Mouse (Mus musculus) cerebellum, adult 2 months (tissue): ENCODE results near the gene Cacna2d2. TPM values are rescaled to one million over a fixed set of nuclear protein-coding genes. Genes with fewer than 3 reads are reported as not detected.

Source experiments
- DNase-seq, 2 experiments: peaks; one replicate each; pipeline ENCODE4 v3.0.0; 2021
- H3K27ac ChIP-seq: fragments of 200-500 bp; 2 replicates; pipeline ENCODE4 v1.5.1; 2012; ENCODE audit warnings: low read length, control low read depth, inconsistent platforms; ENCODE audit not compliant: insufficient read depth
- H3K27me3 ChIP-seq: fragments of 200-500 bp; 2 replicates; pipeline ENCODE4 v1.6.1; 2012; ENCODE audit warnings: inconsistent platforms, mild to moderate bottlenecking, low read length, moderate library complexity; ENCODE audit not compliant: control insufficient read depth, insufficient read depth
- H3K4me1 ChIP-seq: fragments of 200-500 bp; 2 replicates; pipeline ENCODE4 v1.6.1; 2011; ENCODE audit warnings: low read length; ENCODE audit not compliant: control insufficient read depth, insufficient read depth
- H3K4me3 ChIP-seq: fragments of 200-500 bp; replicated peaks from 2 replicates; pipeline ENCODE3; 2011; ENCODE audit warnings: mild to moderate bottlenecking, low read depth, low read length, control low read depth; ENCODE audit not compliant: insufficient read depth
- CTCF ChIP-seq: fragments of 200-500 bp; IDR thresholded peaks from 2 replicates; pipeline ENCODE4 v1.5.1; 2011; ENCODE audit warnings: low read depth, mild to moderate bottlenecking, control low read depth, low read length, moderate library complexity, borderline replicate concordance; ENCODE audit not compliant: insufficient read depth
- POLR2A ChIP-seq: fragments of 200-500 bp; IDR thresholded peaks from 2 replicates; pipeline ENCODE4 v1.6.1; 2011; ENCODE audit warnings: low read length, control low read depth, borderline replicate concordance; ENCODE audit not compliant: insufficient read depth
- WGBS: fragments of 180-500 bp; shearing (Covaris S2); methylation state at CpG from one replicate; pipeline ENCODE4 v1.1.7; 2018; 5-methylcytosine and 5-hydroxymethylcytosine counted together
- polyA plus RNA-seq: library from polyadenylated mRNA; depleted of rRNA; stranded (reverse); fragments of >200 nt; gene quantifications from 2 replicates; pipeline ENCODE4 v1.2.3, GENCODE M21; 2012

Cacna2d2 gene
- polyA plus RNA-seq, 1 experiment = 130 TPM

DNA sequence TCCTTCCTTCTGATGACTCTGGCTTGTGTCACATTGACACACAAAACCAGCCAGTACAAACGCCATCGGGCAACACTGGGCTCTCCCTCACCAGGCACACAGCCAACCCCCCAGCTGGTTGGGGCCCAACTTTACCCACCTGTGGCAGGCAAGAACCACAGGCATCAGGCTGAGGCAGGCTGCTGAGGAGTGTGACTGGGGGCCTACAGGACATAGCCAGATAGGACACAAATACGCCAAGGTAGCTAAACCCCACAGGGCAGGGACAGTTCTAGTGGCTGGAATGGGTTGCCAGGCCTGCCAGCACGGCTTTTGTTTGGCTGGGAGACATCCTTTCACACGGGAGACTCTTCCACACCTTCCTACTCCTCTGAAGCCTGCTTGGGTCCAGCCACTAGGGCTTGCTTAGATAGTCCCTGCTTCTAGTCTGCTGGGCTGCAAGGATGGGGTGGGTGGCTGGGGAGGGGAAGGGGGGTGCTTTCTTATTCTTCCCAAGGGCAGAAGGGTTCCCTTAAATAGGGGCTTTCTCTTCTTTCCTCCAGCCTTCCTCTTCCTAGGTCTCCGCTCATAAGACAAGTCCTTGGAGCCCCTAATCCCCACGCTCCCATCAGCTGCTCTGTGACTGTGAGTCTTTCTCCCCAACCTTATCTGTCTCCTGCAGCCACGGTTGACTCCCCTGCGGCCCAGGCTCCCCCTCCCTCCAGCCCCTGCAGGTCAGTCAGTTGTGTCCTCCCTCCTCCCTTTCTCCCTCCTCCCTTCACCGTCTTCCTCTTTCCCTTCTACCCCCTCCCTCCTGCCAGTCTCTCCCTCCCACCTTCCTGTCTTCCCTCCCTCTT is 29.9 kb upstream of the Cacna2d2 start:
- Histone ChIP-seq H3K27ac (no peak overlapping the region), H3K4me3 (no peak overlapping the region), H3K4me1 (no peaks in the 10 kb centered on the region), H3K27me3 (no peaks in the 10 kb centered on the region)
- 54% methylated on average over 10 of the region's 10 CpGs for WGBS
- no peak for DNase-seq
- TF ChIP-seq CTCF = no peak

DNA sequence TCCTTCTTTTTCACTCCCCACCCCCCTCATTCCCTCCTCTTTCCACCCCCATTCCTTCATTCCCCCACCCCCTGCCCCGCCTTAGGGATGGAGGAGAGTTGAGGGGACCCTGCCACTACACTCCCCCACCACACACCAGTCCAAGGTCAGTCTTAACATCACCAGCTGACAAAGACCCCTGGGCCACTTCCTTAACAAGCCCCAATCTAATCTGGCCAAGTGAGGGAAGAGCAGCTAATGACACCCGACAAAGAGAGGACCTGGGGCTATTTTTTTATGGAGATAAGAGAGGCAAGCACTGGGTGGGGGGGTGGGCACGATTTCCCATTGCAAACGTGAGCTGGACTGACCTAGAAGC is 29.3 kb upstream of the Cacna2d2 start:
- WGBS = 34% methylated on average over 4 of the region's 4 CpGs
- TF ChIP-seq POLR2A (no peak), CTCF (no peak)
- Histone ChIP-seq H3K4me1 (no peaks in the 10 kb centered on the region), H3K27me3 (no peaks in the 10 kb centered on the region), H3K27ac (no peak overlapping the region), H3K4me3 (no peak overlapping the region)
- no peak for DNase-seq

DNA sequence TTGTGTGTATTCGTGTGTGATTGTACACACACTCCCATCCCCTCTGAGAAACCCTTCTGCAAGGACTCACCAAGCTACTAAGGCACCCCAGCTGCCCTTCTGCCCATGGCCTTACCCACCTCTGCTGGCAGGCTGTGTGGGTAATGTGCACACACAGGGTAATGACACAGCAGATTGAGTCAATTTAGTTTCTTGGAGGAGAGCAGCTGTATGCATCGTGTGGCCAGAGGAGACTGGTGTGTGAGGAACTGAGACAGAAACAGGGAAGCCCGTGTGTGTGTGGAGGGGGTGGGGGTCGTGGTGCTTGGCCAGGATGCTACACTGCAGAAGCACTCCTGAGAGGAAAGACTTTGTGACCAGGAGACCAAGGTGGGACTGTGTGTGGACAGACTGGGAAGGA is 27.0 kb upstream of the Cacna2d2 start:
- no peak for DNase-seq
- no peak overlapping the region for H3K27ac ChIP-seq
- H3K4me1 ChIP-seq = no peaks in the 10 kb centered on the region
- H3K27me3 ChIP-seq = no peaks in the 10 kb centered on the region
- no peak overlapping the region for H3K4me3 ChIP-seq
- WGBS = 49% methylated on average over 4 of the region's 4 CpGs
- no peak for TF ChIP-seq POLR2A
- TF ChIP-seq CTCF = no peak

DNA sequence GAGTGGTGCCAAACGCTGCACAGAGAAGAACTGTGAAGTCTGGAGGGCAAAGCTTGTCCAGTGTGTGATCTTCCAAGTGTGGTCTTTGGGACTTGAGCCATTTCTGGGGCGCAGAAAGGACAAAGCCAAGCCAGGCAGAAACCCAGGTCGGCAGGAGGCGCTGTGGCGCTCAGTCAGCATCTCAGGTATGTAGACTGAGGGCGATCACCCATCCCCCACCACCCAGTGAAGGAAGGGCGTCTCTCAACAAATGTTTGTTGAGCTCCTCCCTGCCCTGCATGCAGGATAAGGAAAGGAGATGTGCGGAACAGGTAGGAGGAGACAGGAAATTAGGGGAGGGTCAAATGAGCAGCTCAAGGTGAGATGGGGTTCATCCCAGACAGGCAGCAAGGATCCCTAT is 24.8 kb upstream of the Cacna2d2 start:
- H3K4me3 ChIP-seq = no peak overlapping the region
- H3K4me1 ChIP-seq = no peaks in the 10 kb centered on the region
- DNase-seq = no peak
- TF ChIP-seq POLR2A = no peak
- TF ChIP-seq CTCF = peak; percentile 43; the same call in 1 of the 2 replicates
- no peak overlapping the region for H3K27ac ChIP-seq
- 31% methylated on average over 8 of the region's 8 CpGs for WGBS
- H3K27me3 ChIP-seq = no peaks in the 10 kb centered on the region

DNA sequence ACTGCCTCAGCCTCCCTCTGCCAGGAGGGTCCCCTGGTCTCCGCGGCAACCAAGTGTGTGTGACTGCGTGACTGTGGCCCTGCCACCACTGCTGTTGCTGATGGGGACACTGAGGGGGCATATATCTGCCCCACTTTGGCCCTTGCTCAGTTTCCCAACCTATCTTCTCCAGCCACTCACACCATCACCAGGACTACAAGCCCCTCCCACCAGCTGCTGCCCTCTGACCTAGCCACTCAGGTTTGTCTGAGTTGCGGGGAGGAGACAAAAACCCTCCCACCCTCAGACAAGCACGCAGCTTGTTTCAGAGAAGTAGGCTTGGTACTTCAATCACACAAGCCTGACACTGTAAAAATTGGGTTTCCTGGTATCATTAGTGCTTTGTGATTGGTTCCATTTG is 24.0 kb upstream of the Cacna2d2 start:
- Histone ChIP-seq H3K27me3 (no peaks in the 10 kb centered on the region), H3K4me1 (no peaks in the 10 kb centered on the region), H3K27ac (no peak overlapping the region), H3K4me3 (no peak overlapping the region)
- WGBS = 63% methylated on average over 5 of the region's 5 CpGs
- DNase-seq = no peak
- no peak for TF ChIP-seq CTCF
- TF ChIP-seq POLR2A = no peak

DNA sequence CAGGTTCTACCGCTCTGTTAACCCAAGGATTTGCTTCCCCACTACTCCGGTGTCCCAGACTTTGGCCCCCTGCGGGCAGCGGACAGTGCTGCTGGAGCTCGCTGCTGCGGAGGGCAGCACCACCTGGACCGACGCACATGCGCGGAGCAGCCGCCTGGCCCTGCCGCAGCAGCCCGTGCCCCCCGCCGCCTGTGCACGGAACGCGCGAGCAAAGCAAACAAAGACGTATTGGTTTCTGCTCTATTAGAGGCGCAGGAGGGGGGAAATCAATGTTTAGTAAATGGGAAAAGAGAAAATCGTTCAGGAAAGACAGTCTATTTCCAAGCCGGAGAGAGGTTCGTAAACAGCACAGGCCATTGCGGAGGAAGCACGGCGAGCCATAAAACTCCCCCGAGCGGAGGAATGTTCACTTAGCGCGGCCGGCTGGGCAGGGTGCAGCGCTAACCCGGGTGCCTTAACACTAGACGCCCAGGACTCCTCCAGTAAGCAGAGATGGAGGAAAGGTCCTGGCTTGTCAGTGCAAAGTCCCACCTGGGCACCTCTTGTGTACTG is 21.4 kb upstream of the Cacna2d2 start:
- TF ChIP-seq CTCF (no peak), POLR2A (0 out of 2 replicates have a peak, but pooled peaks have one; percentile 32)
- Histone ChIP-seq H3K4me1 (no peaks in the 10 kb centered on the region), H3K4me3 (peak overlapping the region; percentile 53), H3K27ac (no peak overlapping the region), H3K27me3 (no peaks in the 10 kb centered on the region)
- DNase-seq = peak; percentile 67 to 75
- WGBS = 1% methylated on average over 35 of the region's 35 CpGs

DNA sequence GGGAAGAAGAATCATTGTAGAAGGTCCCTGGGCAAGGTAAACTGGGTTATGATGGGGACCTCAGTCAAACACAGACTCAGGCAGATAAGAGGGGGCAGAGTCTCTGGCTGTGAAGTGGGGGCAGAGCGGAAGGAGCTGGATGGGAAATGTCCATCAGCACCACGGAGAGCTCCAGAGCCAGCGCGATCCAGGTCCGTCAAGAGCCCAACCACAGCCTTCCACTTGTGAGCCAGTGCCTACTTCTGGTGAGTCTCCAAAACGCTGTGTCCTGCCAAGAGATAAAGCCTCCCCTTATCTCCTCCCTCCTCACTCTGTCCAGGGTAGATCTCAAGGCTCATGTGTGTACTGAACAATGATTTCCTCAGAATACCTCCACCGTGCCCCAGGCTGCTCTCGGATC is 17.7 kb upstream of the Cacna2d2 start:
- no peak for DNase-seq
- TF ChIP-seq CTCF (no peak), POLR2A (no peak)
- peaks cover 7% of the 10 kb centered on the region; the same call in 1 of the 2 replicates for H3K4me1 ChIP-seq
- no peak overlapping the region for H3K4me3 ChIP-seq
- WGBS = 53% methylated on average over 8 of the region's 8 CpGs
- H3K27me3 ChIP-seq = no peaks in the 10 kb centered on the region
- H3K27ac ChIP-seq = no peak overlapping the region

DNA sequence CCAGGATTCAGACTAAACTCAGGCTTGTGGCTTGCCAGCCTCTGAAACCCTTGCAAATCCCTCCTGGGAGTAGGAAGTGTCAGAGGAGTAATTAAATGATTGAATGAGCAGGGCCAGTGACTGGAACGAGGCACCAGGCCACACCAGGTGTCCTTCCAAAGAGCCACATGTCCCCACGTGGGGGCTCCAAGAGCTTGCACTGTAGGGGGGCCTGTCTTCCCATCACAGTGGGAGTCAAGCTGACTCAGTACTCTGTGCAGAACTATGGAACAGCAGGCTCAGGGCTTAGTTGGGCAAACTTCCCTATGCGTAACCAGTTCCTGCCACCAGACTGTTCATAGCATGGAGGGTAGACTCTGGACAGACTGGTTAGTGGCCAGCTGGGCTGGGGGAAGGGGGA is 15.0 kb upstream of the Cacna2d2 start:
- TF ChIP-seq CTCF (no peak), POLR2A (no peak)
- 6% methylated on average over 3 of the region's 3 CpGs for WGBS
- H3K27me3 ChIP-seq = no peaks in the 10 kb centered on the region
- no peak overlapping the region for H3K27ac ChIP-seq
- H3K4me1 ChIP-seq = peaks cover 7% of the 10 kb centered on the region; the same call in 1 of the 2 replicates
- peak; percentile 62 to 69 for DNase-seq
- H3K4me3 ChIP-seq = no peak overlapping the region
